Mouse (Mus musculus): ENCODE measurements at regions not wholly inside any gene's neighbourhood (a gene's known extent, or its start where the extent isn't known, plus 50 kb on each side); places are given as distances from the start of the nearest gene placed in this dataset.

DNA sequence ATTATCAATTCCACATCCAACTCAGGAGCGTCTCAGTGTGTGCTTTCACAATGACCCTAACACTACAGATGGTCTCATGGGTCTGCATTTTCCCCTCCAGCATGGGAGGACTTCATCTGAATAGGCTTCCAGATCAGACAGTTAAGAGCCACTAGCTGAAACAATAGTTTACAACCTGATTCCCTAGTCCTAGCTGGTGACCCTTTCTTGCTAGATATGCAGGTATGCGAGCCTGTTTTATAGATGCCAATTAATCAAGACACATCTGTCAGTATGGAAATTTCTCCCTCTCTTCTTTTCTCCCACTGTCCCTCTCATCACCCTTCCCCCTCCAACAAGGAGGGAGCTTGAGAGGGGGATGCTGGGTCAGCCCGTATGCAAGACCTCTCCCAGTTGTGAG is 71.2 kb upstream of the Zic3 start:
- no peaks in the 10 kb centered on the region for H3K4me1 ChIP-seq
- WGBS, result 55% methylated on average over 3 of the region's 3 CpGs
- no peak overlapping the region for H3K4me3 ChIP-seq
- H3K27ac ChIP-seq, result no peak overlapping the region
- H3K36me3 ChIP-seq (replicated peaks), result no peaks in the 10 kb centered on the region
- no peak overlapping the region for H3K4me2 ChIP-seq
- no peaks in the 10 kb centered on the region for H3K27me3 ChIP-seq (replicated peaks)
- ATAC-seq (replicated peaks), result no peak
- no peak overlapping the region for H3K9ac ChIP-seq
- H3K9me3 ChIP-seq, result no peaks in the 10 kb centered on the region

DNA sequence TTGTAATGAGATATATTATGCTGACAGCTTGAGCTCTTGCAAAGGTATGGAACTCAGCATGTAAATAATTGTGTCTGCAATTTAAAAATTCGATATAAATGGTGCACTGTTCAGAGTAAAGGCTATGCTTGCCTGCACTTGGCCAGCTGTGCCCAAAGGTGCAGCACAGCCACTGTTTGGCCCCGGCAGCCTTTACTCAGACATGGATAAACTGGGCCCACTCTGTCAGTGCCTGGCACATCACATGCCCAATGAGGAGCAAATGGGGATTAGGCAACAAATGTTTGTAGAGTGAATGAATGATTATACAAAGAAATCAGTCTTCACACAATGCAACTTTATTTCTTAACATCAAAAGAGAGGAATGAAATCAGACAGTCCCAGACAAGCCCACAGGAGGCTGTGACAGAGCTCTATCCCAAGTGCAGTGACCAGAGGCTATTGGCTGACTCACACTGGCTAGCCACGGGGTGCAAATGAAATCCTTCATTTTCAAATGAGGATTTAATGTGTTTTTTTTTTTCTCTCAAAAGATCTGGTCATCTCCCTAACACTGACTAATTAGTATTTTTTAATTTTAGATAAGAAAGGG is 67.8 kb upstream of the Zic3 start:
- Histone ChIP-seq H3K27me3 (replicated peaks) (no peaks in the 10 kb centered on the region), H3K4me3 (no peak overlapping the region), H3K36me3 (replicated peaks) (no peaks in the 10 kb centered on the region), H3K4me1 (no peaks in the 10 kb centered on the region), H3K9ac (no peak overlapping the region), H3K4me2 (no peak overlapping the region), H3K27ac (no peak overlapping the region), H3K9me3 (no peaks in the 10 kb centered on the region)
- no peak for ATAC-seq (replicated peaks)
- WGBS, result 22% methylated on average over 3 of the region's 3 CpGs
